Mouse (Mus musculus): ENCODE results near the gene Dhps.
"Not testable (repeated sequence)": the region's sequence is repeated elsewhere in the genome, so short reads cannot be mapped to it uniquely, and the experiment has no call there.

DNA sequence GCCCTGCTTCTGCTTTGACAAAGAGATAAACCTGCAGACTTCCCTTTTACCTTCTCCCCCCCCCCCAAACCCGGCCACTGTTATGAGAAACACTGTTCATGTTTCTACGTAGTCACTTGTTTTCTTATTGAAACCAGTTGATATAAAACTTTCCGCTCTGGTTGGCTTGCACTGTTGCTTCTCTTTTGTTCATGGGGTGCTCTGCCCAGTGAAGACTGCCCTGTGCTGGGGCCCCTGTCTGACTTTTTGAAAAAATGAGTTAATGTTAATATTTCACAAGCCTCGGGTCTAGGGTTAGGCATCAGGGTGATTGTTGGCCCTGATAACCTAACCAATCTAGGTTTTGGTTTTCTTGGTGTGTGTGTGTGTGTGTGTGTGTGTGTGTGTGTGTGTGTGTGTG, 10.6 kb downstream of the Dhps start:
- not testable (repeated sequence) for TF ChIP-seq GATA1, TAL1 (IDR thresholded peaks at IDR 0.05; ENCODE audit: low read length)

Measured in erythroblast, embryonic 14.5 days (primary cell).